Comparison of ENCODE assay signal across 30 mouse cellular contexts in genomic region chr13:77049736-77050135, GRCm38 (mm10).
DNase-seq lines count a peak whose midpoint lies in the region; ATAC-seq and TF ChIP-seq lines count a peak whose summit lies in the region.
"Had no signal": no experiment of that assay in that cellular context is flagged by ENCODE, and none has a peak within 500 bp of the region (broad histone marks: within the 10 kb centered on the region; RNA-seq: fewer than 3 reads in every experiment).

No protein-coding gene starts in this region.

- H3K9ac ChIP-seq in liver, adult 2 months (ENCODE audit: low read depth, low read length), result no peak overlapping the region
- H3K9ac ChIP-seq in liver, postnatal 0 days (replicated peaks), result no peak overlapping the region
- H3K9ac ChIP-seq: embryonic facial prominence, embryonic 13.5 days; forebrain, embryonic 12.5 days; forebrain, embryonic 15.5 days; heart, embryonic 12.5 days; heart, embryonic 15.5 days; hindbrain, embryonic 13.5 days had no signal

- TF ChIP-seq POLR2A in liver, adult 2 months (IDR thresholded peaks at IDR 0.05; ENCODE audit: extremely low read depth, insufficient read depth, low read length), result no peak

- no peaks in the 10 kb centered on the region for H3K9me3 ChIP-seq in liver, postnatal 0 days (ENCODE audit: low read length)
- H3K9me3 ChIP-seq: embryonic facial prominence, embryonic 10.5 days; embryonic facial prominence, embryonic 13.5 days; forebrain, embryonic 12.5 days; forebrain, embryonic 15.5 days; G1E; heart, embryonic 12.5 days; heart, embryonic 15.5 days; hindbrain, embryonic 10.5 days; hindbrain, embryonic 13.5 days had no signal

- ATAC-seq in liver, postnatal 0 days, result no peak
- ATAC-seq: forebrain, embryonic 15.5 days; hindbrain, embryonic 16.5 days; Patski had no signal

- no peaks in the 10 kb centered on the region for H3K36me3 ChIP-seq in liver, adult 2 months (ENCODE audit: control insufficient read depth, insufficient read depth, low read length)
- H3K36me3 ChIP-seq in liver, postnatal 0 days (replicated peaks; ENCODE audit: insufficient read depth, low read length), result 0 out of 2 replicates have a peak, but pooled peaks cover 3% of the 10 kb centered on the region
- H3K36me3 ChIP-seq: forebrain, embryonic 12.5 days; forebrain, embryonic 15.5 days; heart, embryonic 15.5 days had no signal

- H3K27ac ChIP-seq in liver, adult 2 months (replicated peaks; ENCODE audit: insufficient read depth, low read depth, low read length), result 0 out of 2 replicates have a peak overlapping the region, but pooled peaks have one; percentile 29
- H3K27ac ChIP-seq in liver, postnatal 0 days (ENCODE audit: low read depth), result no peak overlapping the region
- H3K27ac ChIP-seq: embryonic facial prominence, embryonic 10.5 days; embryonic facial prominence, embryonic 13.5 days; forebrain, embryonic 12.5 days; heart, embryonic 15.5 days; hindbrain, embryonic 10.5 days; hindbrain, embryonic 13.5 days had no signal

- no peak for TF ChIP-seq EP300 in liver, postnatal 0 days (IDR thresholded peaks at IDR 0.05; ENCODE audit: low read depth)

- no peak for TF ChIP-seq CTCF in liver, adult 2 months (IDR thresholded peaks at IDR 0.05; ENCODE audit: low read depth, low read length)
- no peak for TF ChIP-seq CTCF in liver, postnatal 0 days (IDR thresholded peaks at IDR 0.05; ENCODE audit: low read depth)

- whole genome bisulfite sequencing in liver, adult 2 months, result 73% methylated on average over 3 of the region's 3 CpGs
- 74% methylated on average over 3 of the region's 3 CpGs for WGBS in liver, postnatal 0 days (ENCODE audit: insufficient replicate concordance)

- no peaks in the 10 kb centered on the region for H3K27me3 ChIP-seq in liver, adult 2 months (ENCODE audit: control insufficient read depth, insufficient read depth, low read length)
- no peaks in the 10 kb centered on the region for H3K27me3 ChIP-seq in liver, postnatal 0 days (ENCODE audit: insufficient read depth, low read length)
- H3K27me3 ChIP-seq: CH12.LX; embryonic facial prominence, embryonic 13.5 days; forebrain, embryonic 12.5 days; forebrain, embryonic 15.5 days; heart, embryonic 12.5 days; heart, embryonic 15.5 days; hindbrain, embryonic 13.5 days; Patski had no signal

- DNase-seq in adrenal gland, adult 8-10 months, result peak; percentile 41
- no peak for DNase-seq in adrenal gland, adult 18-20 months (ENCODE audit: low spot score in 2 of 2)
- DNase-seq in liver, adult 2 months (ENCODE audit: extremely low read depth, low read depth, low spot score), result no peak
- no peak for DNase-seq in liver, postnatal 0 days
- peak; percentile 48 for DNase-seq in adrenal gland, postnatal 10 days
- DNase-seq in adrenal gland, postnatal 25 days, result peak; percentile 22
- no peak for DNase-seq in thymus, postnatal 10 days (ENCODE audit: low spot score in 2 of 2)
- DNase-seq: B cell, adult 2 months; cerebellum, adult 11-12 months; cerebellum, adult 8-10 months; cerebellum, postnatal 10 days; cerebellum, postnatal 36 days; embryo, embryonic 11 days; gastrocnemius, postnatal 25 days; heart, adult 18-20 months; heart, postnatal 10 days; heart, postnatal 36 days had no signal

- H3K4me1 ChIP-seq in liver, adult 2 months (ENCODE audit: control insufficient read depth, insufficient read depth, low read length), result no peaks in the 10 kb centered on the region
- H3K4me1 ChIP-seq in liver, postnatal 0 days (ENCODE audit: insufficient read depth), result no peaks in the 10 kb centered on the region
- H3K4me1 ChIP-seq: embryonic facial prominence, embryonic 10.5 days; embryonic facial prominence, embryonic 13.5 days; heart, embryonic 12.5 days had no signal

- no peaks in the 10 kb centered on the region for H3K79me2 ChIP-seq in liver, adult 2 months (ENCODE audit: control insufficient read depth, insufficient read depth, low read length)

- H3K4me3 ChIP-seq in liver, adult 2 months (ENCODE audit: insufficient read depth, low read depth, low read length), result no peak overlapping the region
- H3K4me3 ChIP-seq in liver, postnatal 0 days (ENCODE audit: low read depth, low read length), result no peak overlapping the region
- H3K4me3 ChIP-seq: embryonic facial prominence, embryonic 10.5 days; embryonic facial prominence, embryonic 13.5 days; erythroblast, embryonic 14.5 days; forebrain, embryonic 12.5 days; forebrain, embryonic 15.5 days; heart, embryonic 12.5 days; heart, embryonic 15.5 days; hindbrain, embryonic 10.5 days; hindbrain, embryonic 13.5 days had no signal

- no peak overlapping the region for H3K4me2 ChIP-seq in liver, postnatal 0 days (ENCODE audit: low read depth, low read length)
- H3K4me2 ChIP-seq: embryonic facial prominence, embryonic 13.5 days; forebrain, embryonic 12.5 days; forebrain, embryonic 15.5 days; heart, embryonic 12.5 days; heart, embryonic 15.5 days; hindbrain, embryonic 13.5 days had no signal

Comparison
In these comparisons a context has a peak if more than half of its experiments do, and no peak if none do; other contexts are left out.
1. DNase-seq: peak in adrenal gland, adult 8-10 months (single experiment), adrenal gland, postnatal 10 days (single experiment) and adrenal gland, postnatal 25 days (single experiment); none in adrenal gland, adult 18-20 months (0 of 2), liver, adult 2 months (single experiment), liver, postnatal 0 days (single experiment) and thymus, postnatal 10 days (0 of 2).